Mouse (Mus musculus) cerebellum, adult 2 months (tissue): Measurements from ENCODE around the gene Hectd1.

Experiments
- CTCF ChIP-seq: fragments of 200-500 bp; IDR thresholded peaks from 2 replicates; pipeline ENCODE4 v1.5.1; 2011; ENCODE audit warnings: low read depth, mild to moderate bottlenecking, control low read depth, low read length, moderate library complexity, borderline replicate concordance; ENCODE audit not compliant: insufficient read depth
- POLR2A ChIP-seq: fragments of 200-500 bp; IDR thresholded peaks from 2 replicates; pipeline ENCODE4 v1.6.1; 2011; ENCODE audit warnings: low read length, control low read depth, borderline replicate concordance; ENCODE audit not compliant: insufficient read depth

DNA sequence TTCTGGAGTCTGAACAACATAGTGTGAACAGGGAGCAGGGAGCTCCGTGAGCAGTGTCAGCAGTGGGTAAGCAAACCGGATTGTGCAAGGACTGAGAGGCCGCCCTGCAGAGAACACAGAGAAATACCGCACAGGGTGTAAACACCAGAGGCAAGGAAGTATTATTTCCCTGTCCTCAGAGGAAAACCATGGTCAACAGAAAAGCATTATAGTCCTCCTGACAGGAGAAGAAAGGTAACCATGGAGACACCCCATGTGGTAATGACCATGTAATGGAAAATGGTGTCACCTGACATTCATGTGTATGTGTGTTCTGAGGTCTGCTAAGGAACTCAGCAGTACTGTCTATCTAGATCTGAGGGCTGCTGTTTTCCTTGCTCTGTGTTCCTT is 36.4 kb upstream of the Hectd1 start:
- TF ChIP-seq CTCF (no peak), POLR2A (no peak)
